Mouse (Mus musculus) hindbrain, embryonic 16.5 days (tissue): ENCODE measurements around the gene S100a13. TPM values are rescaled to one million over a fixed set of nuclear protein-coding genes. Genes with fewer than 3 reads are reported as not detected.

Source experiments
- ATAC-seq: fragments of 200-750 bp; cut with Nextera tagmentation; 2 replicates; pipeline ENCODE4 v1.8.0; 2017; ENCODE audit warnings: moderate TSS enrichment, moderate library complexity
- H3K27ac ChIP-seq: fragments of 300-500 bp; sonication (generic); 2 replicates; pipeline ENCODE4 v1.5.1; 2014; ENCODE audit warnings: low read depth, mild to moderate bottlenecking, control low read depth, low read length, moderate library complexity
- H3K27me3 ChIP-seq: fragments of 300-500 bp; sonication (generic); replicated peaks from 2 replicates; pipeline ENCODE4 v1.6.1; 2014; ENCODE audit warnings: low read length; ENCODE audit not compliant: control insufficient read depth, insufficient read depth
- H3K36me3 ChIP-seq: fragments of 300-500 bp; sonication (generic); 2 replicates; pipeline ENCODE4 v1.6.1; 2014; ENCODE audit warnings: mild to moderate bottlenecking, low read length, moderate library complexity, mixed read lengths; ENCODE audit not compliant: control insufficient read depth, insufficient read depth
- H3K4me1 ChIP-seq: fragments of 300-500 bp; sonication (generic); 2 replicates; pipeline ENCODE4 v1.6.1; 2014; ENCODE audit warnings: low read depth, low read length; ENCODE audit not compliant: control insufficient read depth, insufficient read depth
- H3K4me2 ChIP-seq: fragments of 300-500 bp; sonication (generic); 2 replicates; pipeline ENCODE4 v1.6.1; 2014; ENCODE audit warnings: mild to moderate bottlenecking, low read length, control low read depth, moderate library complexity
- H3K4me3 ChIP-seq: fragments of 300-500 bp; sonication (generic); 2 replicates; pipeline ENCODE4 v1.5.1; 2014; ENCODE audit warnings: mild to moderate bottlenecking, low read length, control low read depth, moderate library complexity
- H3K9ac ChIP-seq: fragments of 300-500 bp; sonication (generic); 2 replicates; pipeline ENCODE4 v1.6.1; 2014; ENCODE audit warnings: low read depth, mild to moderate bottlenecking, control low read depth, low read length, moderate library complexity
- H3K9me3 ChIP-seq: fragments of 300-500 bp; sonication (generic); 2 replicates; pipeline ENCODE4 v1.6.1; 2014; ENCODE audit warnings: mild to moderate bottlenecking, low read length, moderate library complexity; ENCODE audit not compliant: control insufficient read depth
- WGBS: fragments of 180-500 bp; shearing (Covaris S2); extraction: QIAGEN DNeasy Blood & Tissue Kit; methylation state at CpG from one replicate; pipeline ENCODE4 v1.1.7; 2014; 5-methylcytosine and 5-hydroxymethylcytosine counted together
- polyA plus RNA-seq: library from polyadenylated mRNA; unstranded; fragments of >200 nt; fragmentation: Nextera tagmentation; extraction: Ambion mirVana; gene quantifications from 2 replicates; pipeline ENCODE4 v1.2.1, GENCODE M21; 2015

Gene S100a13
- polyA plus RNA-seq, 1 experiment from 2014 or later, result 17.2 TPM

DNA sequence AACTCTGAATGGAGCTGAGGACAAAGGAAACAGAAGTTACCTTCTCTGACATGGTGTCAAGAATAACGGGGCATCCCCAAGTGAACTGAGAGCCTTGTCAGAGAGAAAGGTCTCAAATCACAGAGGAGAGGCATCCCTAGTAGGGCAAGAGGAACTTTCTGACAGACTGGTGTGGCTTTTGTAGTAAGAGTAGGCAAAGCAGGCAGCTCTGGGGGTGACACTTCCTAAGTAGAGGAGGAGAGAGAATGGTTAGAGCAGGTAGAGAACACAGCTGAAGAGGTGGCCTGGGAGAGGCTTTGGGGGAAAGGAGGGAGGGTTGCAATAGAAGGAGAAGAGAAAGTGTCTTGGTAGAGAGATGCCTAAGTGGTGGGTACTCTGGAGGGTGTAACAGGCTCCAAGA lies 21.2 kb downstream of the S100a13 start:
- H3K4me2 ChIP-seq, result no peak overlapping the region
- WGBS, result 78% methylated on average over 1 of the region's 1 CpGs
- no peak overlapping the region for H3K4me3 ChIP-seq
- no peak overlapping the region for H3K9ac ChIP-seq
- no peaks in the 10 kb centered on the region for H3K27me3 ChIP-seq
- ATAC-seq, result no peak
- H3K36me3 ChIP-seq, result no peaks in the 10 kb centered on the region
- no peaks in the 10 kb centered on the region for H3K4me1 ChIP-seq
- H3K9me3 ChIP-seq, result no peaks in the 10 kb centered on the region
- no peak overlapping the region for H3K27ac ChIP-seq

DNA sequence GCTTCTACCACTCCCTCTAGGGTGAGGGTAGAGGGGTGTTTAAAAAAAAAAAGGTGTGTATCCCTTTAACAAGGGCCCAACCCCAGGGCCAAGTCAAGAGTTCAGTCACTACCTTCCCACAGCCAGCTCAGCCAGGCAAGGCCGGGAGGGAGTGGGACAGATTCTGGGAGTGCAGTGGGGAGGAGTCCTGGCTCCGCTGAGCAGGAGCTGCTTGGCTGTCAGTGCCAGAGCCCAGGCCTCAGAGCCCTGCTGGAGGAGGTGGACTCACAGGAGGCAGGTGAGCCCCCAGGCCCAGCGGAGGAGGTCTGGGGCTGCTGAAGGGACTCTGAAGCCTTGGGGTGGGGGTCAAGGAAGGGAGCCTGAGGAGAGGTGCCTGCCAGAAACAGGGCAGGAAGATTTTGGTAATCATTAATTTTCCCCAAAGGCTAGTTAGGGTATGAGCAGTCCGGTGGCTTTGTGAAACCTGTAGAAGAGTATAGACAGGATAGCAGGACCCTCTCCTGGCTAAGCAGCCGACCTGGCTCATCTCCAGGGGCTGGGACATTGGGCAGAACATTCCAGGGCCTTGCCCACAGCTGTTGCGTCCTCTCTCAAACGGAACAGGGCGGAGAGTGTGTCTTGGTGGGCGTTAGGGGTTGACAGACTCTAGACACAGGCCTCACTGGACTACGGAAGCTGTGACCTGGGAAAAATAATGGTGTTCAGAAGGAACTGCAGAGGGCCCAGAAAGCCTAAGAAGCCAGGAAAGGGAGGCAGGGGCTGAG lies 23.1 kb downstream of the S100a13 start, which contains the start of gene S100a16:
S100a16 (plus strand) TSS at position 114 of the 764 bp plus-strand sequence.
- Histone ChIP-seq H3K4me3 (peak within 1 kb of the TSS; percentile 17; the same call in 1 of the 2 replicates), H3K9ac (peak within 1 kb of the TSS; percentile 41), H3K4me1 (peaks cover 4% of the 10 kb centered on the region; the same call in 1 of the 2 replicates), H3K4me2 (peak within 1 kb of the TSS; percentile 37; the same call in 1 of the 2 replicates), H3K9me3 (no peaks in the 10 kb centered on the region), H3K27me3 (no peaks in the 10 kb centered on the region), H3K36me3 (no peaks in the 10 kb centered on the region), H3K27ac (no peak within 1 kb of the TSS)
- WGBS, result 41% methylated on average over 10 of the region's 10 CpGs
- ATAC-seq, result no peak; the same call in 1 of the 2 replicates

DNA sequence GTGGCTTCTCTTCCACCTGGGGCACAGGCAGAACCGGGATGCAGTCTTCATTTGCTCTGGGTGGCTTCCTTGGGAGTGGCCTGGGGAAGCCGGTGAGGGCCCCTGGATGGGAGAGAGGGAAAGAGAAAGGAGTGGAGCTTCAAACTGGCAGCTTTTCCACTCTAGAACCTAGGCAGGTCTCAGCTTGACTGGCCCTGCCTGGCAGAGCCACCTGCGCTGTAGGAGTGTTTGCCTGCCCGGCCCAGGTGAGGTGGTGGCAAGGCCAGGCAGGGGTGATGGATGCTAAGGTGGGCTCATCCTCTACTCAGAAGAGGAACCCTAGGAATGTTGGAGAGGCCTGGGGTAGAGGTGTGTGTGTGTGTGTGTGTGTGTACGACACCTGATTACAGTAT lies 23.7 kb downstream of the S100a13 start:
- H3K4me3 ChIP-seq, result no peak overlapping the region
- no peaks in the 10 kb centered on the region for H3K9me3 ChIP-seq
- H3K9ac ChIP-seq, result no peak overlapping the region; the same call in 1 of the 2 replicates
- H3K4me2 ChIP-seq, result peak overlapping the region; percentile 37; the same call in 1 of the 2 replicates
- peaks cover 4% of the 10 kb centered on the region; the same call in 1 of the 2 replicates for H3K4me1 ChIP-seq
- no peak overlapping the region for H3K27ac ChIP-seq
- H3K27me3 ChIP-seq, result no peaks in the 10 kb centered on the region
- no peaks in the 10 kb centered on the region for H3K36me3 ChIP-seq
- 84% methylated on average over 5 of the region's 5 CpGs for WGBS
- ATAC-seq, result no peak

DNA sequence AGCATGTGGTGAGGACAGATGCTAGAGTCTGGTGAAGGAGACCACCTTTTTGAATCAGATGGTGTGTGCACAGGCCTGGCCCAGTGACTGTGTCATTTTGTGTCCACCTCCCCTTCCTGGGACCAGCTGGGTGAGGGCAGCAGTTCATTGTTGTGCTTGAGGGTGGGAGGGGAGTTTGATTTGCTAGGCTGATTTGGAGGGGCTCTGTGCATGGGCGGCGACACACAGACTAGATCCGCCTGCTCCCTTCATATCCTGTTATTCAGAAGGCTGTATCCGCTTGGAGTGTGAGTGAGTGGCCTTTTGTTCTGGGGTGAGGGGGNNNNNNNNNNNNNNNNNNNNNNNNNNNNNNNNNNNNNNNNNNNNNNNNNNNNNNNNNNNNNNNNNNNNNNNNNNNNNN lies 26.7 kb downstream of the S100a13 start:
- Histone ChIP-seq H3K27me3 (no peaks in the 10 kb centered on the region), H3K9ac (0 out of 2 replicates have a peak overlapping the region, but pooled peaks have one; percentile 7), H3K4me1 (peaks cover 4% of the 10 kb centered on the region; the same call in 1 of the 2 replicates), H3K36me3 (no peaks in the 10 kb centered on the region), H3K27ac (peak overlapping the region; percentile 17; the same call in 1 of the 2 replicates), H3K9me3 (no peaks in the 10 kb centered on the region), H3K4me2 (peak overlapping the region; percentile 15), H3K4me3 (no peak overlapping the region)
- WGBS, result 35% methylated on average over 4 of the region's 4 CpGs
- peak; percentile 68 for ATAC-seq

DNA sequence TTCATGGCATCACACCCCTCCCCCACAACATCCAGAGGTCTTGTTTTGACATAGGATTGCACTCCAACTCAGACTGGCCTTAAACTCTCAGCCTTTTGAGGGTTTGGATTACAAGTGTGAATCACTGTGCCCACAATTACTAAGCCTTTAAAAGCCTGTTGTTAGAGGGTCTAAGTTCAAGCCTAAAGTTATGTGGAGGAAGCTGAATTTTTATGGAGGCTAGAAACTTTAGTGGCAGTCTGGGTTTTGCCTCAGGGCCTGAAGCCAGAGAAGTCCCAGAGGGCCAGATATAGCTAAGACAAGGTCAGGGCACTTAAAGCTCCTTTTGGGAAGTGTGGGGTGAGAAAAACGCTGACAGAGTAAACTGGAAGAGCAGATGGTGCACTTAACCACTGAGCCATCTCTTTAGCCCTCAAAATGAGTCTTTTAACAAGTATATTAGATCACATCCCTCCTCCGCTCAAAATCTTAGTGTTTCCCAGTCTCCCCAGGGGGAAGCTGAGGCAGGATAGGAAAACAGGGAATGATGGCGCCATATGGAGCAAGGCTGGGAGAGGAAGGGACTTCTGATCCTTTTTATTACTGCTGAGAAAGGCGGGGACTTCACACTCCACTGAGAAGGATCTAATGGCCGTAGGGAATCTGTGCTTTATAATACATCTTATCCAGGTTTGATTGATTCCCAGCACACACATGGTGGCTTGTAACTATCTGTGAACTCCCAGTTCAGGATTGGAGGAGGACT lies 35.6 kb downstream of the S100a13 start:
- H3K9me3 ChIP-seq, result no peaks in the 10 kb centered on the region
- no peaks in the 10 kb centered on the region for H3K36me3 ChIP-seq
- ATAC-seq, result no peak
- no peaks in the 10 kb centered on the region for H3K27me3 ChIP-seq
- no peak overlapping the region for H3K27ac ChIP-seq
- no peak overlapping the region for H3K4me2 ChIP-seq
- H3K4me3 ChIP-seq, result no peak overlapping the region
- 61% methylated on average over 5 of the region's 5 CpGs for WGBS
- H3K4me1 ChIP-seq, result no peaks in the 10 kb centered on the region
- no peak overlapping the region for H3K9ac ChIP-seq

DNA sequence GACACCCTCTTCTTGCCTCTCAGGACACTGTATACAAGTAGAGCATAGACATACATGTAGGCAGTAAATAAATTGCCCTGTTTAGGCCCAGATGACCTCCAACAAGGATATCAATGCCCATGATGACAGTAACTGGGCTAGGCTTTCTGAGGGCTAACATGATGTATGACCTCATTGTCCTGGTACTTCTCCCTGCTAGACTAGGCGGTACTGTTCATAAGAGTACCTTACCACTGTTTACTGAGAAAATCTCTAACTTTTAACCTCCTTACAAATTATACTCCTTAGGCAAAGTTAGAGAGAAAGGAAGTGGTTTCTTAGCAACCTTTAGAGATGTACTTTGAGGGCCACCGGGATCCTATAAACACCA lies 36.2 kb downstream of the S100a13 start:
- H3K4me3 ChIP-seq, result no peak overlapping the region
- no peak overlapping the region for H3K27ac ChIP-seq
- H3K36me3 ChIP-seq, result no peaks in the 10 kb centered on the region
- no peak for ATAC-seq
- H3K4me1 ChIP-seq, result no peaks in the 10 kb centered on the region
- H3K9ac ChIP-seq, result no peak overlapping the region
- no peaks in the 10 kb centered on the region for H3K9me3 ChIP-seq
- 86% methylated on average over 2 of the region's 2 CpGs for WGBS
- no peaks in the 10 kb centered on the region for H3K27me3 ChIP-seq
- H3K4me2 ChIP-seq, result no peak overlapping the region

DNA sequence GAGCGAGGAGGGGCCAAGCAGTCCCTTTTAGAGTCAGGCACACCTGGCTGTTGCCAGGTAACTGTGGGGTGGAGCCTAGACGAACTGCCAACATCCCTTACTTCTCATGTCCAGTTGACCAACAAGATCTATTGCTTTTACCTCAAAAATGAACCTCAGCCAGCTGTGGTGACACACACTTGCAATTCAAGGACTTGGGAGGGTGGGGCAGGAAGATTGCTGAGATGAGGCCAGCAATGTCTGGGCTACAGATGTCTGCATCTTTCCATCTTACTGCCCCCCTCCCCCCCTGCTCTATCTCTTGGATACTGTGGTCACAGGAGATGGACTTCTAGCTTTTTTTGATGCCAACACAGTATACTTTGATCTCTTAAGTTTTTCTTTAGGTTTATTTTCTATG lies 38.0 kb downstream of the S100a13 start:
- Histone ChIP-seq H3K4me2 (no peak overlapping the region), H3K36me3 (no peaks in the 10 kb centered on the region), H3K4me1 (no peaks in the 10 kb centered on the region), H3K27me3 (no peaks in the 10 kb centered on the region), H3K9me3 (no peaks in the 10 kb centered on the region), H3K27ac (no peak overlapping the region), H3K4me3 (no peak overlapping the region), H3K9ac (no peak overlapping the region)
- WGBS, result 83% methylated on average over 2 of the region's 2 CpGs
- no peak for ATAC-seq

DNA sequence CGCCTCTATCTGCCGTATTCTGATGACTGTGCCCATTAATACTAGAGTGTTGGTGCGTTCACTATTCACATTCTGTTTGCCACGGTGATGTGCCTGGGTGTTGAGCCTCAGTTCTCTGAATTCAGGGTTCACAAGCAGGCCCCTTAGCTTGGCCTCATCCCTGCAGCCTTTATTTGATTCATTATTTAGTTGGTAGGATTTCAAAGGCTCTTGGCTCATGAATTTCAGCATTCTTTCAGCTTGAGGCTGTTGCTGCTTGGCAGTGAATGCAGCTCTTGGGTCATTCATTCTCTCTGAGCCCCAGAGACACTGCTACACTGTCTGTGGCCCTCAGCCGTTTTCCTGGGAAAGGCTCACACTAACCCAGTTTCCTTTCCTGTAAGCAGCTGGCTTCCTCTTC lies 41.7 kb downstream of the S100a13 start:
- no peak overlapping the region for H3K4me2 ChIP-seq
- H3K9me3 ChIP-seq, result no peaks in the 10 kb centered on the region
- no peak overlapping the region for H3K9ac ChIP-seq
- no peaks in the 10 kb centered on the region for H3K36me3 ChIP-seq
- no peaks in the 10 kb centered on the region for H3K4me1 ChIP-seq
- H3K4me3 ChIP-seq, result no peak overlapping the region
- H3K27me3 ChIP-seq, result no peaks in the 10 kb centered on the region
- 28% methylated on average over 5 of the region's 5 CpGs for WGBS
- peak; percentile 95 for ATAC-seq
- H3K27ac ChIP-seq, result no peak overlapping the region; the same call in 1 of the 2 replicates

DNA sequence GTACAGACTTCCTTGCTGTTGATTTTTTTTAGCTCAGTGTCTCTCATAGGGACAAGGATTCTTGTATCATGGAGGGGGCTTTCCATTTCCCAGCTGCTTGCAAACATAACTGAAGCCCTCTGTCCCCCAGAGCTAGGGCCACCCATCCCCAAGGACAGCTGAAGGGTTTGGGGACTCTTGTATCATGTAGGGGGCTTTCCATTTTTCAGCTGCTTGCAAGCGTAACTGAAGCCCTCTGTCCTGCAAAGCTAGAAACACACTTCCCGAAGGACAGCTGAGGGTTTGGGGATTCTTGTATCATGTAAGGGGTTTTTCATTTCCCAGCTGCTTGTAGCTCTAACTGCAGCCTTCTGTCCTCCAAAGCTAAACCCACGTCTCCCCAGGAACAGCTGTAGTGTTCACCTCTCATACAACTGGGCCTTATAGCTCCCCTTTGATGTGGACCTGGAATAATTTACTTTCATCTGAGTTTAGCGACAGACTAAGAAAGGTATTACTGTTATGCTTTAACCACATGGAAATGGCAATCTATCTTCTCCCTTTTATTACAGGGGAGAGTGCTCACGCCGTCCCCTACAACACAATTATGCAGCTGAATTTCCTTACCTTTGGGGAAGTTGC lies 45.9 kb downstream of the S100a13 start, which contains the start of gene S100a3:
S100a3 (plus strand) TSS at position 571 of the 621 bp plus-strand sequence.
- WGBS, result 78% methylated on average over 6 of the region's 6 CpGs
- no peaks in the 10 kb centered on the region for H3K9me3 ChIP-seq
- no peak within 1 kb of the TSS for H3K9ac ChIP-seq
- no peak within 1 kb of the TSS for H3K4me2 ChIP-seq
- no peak within 1 kb of the TSS for H3K4me3 ChIP-seq
- H3K36me3 ChIP-seq, result no peaks in the 10 kb centered on the region
- no peak within 1 kb of the TSS for H3K27ac ChIP-seq
- no peak for ATAC-seq
- no peaks in the 10 kb centered on the region for H3K27me3 ChIP-seq
- no peaks in the 10 kb centered on the region for H3K4me1 ChIP-seq
